Mouse (Mus musculus) induced T-regulatory cell, adult 2 months (primary cell): ENCODE results near the gene Ifngr2.

Experiments used
- DNase-seq: peaks from one replicate; pipeline ENCODE4 v3.0.0-alpha.2; 2012; ENCODE audit warnings: low read depth

Ifngr2 gene

GRCm38 (mm10) chr16:91537065-91537464, 9.8 kb upstream of the Ifngr2 start:
- DNase-seq = no peak

- peak; percentile 54 for DNase-seq
Measured at GRCm38 (mm10) chr16:91538051-91538450, 8.8 kb upstream of the Ifngr2 start.

- DNase-seq = peak; percentile 43
Measured at GRCm38 (mm10) chr16:91538513-91538912, 8.4 kb upstream of the Ifngr2 start.

GRCm38 (mm10) chr16:91541573-91542081, 5.2 kb upstream of the Ifngr2 start:
- DNase-seq = peak; percentile 55

GRCm38 (mm10) chr16:91543619-91544018, 3.3 kb upstream of the Ifngr2 start:
- no peak for DNase-seq

- peak; percentile 77 for DNase-seq
Measured at GRCm38 (mm10) chr16:91545597-91546281, 1.1 kb upstream of the Ifngr2 start.

GRCm38 (mm10) chr16:91546391-91546835, 459 bp upstream of the Ifngr2 start:
- peak; percentile 70 for DNase-seq

- peak; percentile 42 for DNase-seq
Measured at GRCm38 (mm10) chr16:91547974-91548373, 1.1 kb downstream of the Ifngr2 start.

GRCm38 (mm10) chr16:91548586-91548985, 1.7 kb downstream of the Ifngr2 start:
- no peak for DNase-seq

- peak; percentile 50 for DNase-seq
Measured at GRCm38 (mm10) chr16:91548996-91549395, 2.1 kb downstream of the Ifngr2 start.

GRCm38 (mm10) chr16:91549616-91550015, 2.7 kb downstream of the Ifngr2 start:
- peak; percentile 44 for DNase-seq

- DNase-seq = no peak
Measured at GRCm38 (mm10) chr16:91551081-91551524, 4.2 kb downstream of the Ifngr2 start.

- no peak for DNase-seq
Measured at GRCm38 (mm10) chr16:91552072-91552471, 5.2 kb downstream of the Ifngr2 start.

GRCm38 (mm10) chr16:91553625-91554024, 6.8 kb downstream of the Ifngr2 start:
- DNase-seq = peak; percentile 61

- DNase-seq = no peak
Measured at GRCm38 (mm10) chr16:91555017-91555605, 8.2 kb downstream of the Ifngr2 start.

GRCm38 (mm10) chr16:91556659-91557058, 9.8 kb downstream of the Ifngr2 start:
- no peak for DNase-seq

- no peak for DNase-seq
Measured at GRCm38 (mm10) chr16:91557214-91557613, 10.3 kb downstream of the Ifngr2 start.

- no peak for DNase-seq
Measured at GRCm38 (mm10) chr16:91557693-91558092, 10.8 kb downstream of the Ifngr2 start.

GRCm38 (mm10) chr16:91561099-91561498, 14.2 kb downstream of the Ifngr2 start:
- DNase-seq = peak; percentile 56

GRCm38 (mm10) chr16:91561541-91562457, 14.9 kb downstream of the Ifngr2 start:
- DNase-seq = peak; percentile 41

- no peak for DNase-seq
Measured at GRCm38 (mm10) chr16:91564580-91565291, 17.9 kb downstream of the Ifngr2 start.
